Mouse (Mus musculus): Measurements from ENCODE around the gene Col5a1. TPM values are rescaled to one million over a fixed set of nuclear protein-coding genes. Genes with fewer than 3 reads are reported as not detected.

Col5a1 gene
- polyA plus RNA-seq (2017; shearing (Covaris generic)) = not detected

DNA sequence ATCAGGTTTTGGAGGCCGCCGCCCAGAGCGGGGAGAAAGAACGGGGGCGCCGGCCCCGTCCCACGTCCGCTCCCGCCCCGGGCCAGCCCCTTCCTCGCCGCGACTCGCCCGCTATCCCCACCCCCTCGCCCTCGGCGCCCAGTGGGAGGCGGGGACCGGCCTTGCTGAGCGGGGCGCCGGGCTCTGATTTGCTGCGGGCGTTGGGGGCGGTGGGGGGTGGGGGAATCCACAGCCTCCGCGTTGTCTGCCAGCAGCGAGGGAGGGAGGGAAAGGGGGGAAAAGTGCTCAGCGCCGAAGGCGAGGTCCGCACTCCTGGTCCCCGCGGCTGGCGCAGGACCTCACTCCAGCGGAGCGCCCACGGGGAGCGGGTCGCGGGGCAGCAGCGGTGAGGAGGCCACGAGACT lies at the start of gene Col5a1:
TSS of gene Col5a1 (plus strand) at position 278 of the 404 bp plus-strand sequence.
- ATAC-seq = no peak

DNA sequence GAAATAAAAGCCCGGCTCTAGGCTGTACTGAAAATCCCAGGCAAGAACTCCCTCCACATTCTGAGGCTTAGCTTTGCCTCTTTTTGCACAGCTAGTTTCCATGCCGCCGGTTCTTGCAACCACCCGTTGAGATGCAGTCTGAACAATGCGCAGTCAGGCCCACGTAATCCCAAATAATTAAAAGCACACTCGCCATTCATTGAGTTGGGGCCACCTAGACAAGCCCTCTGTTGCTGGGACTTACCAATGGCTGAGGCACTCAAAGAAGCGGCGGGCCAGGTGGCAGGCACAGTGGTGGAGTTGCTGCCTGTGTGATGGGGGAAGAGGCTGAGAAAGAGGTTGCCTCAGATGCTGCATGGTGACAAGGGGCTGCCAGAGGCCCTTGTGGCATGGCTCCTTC lies 48.1 kb upstream of the Col5a1 start:
- ATAC-seq = no peak

DNA sequence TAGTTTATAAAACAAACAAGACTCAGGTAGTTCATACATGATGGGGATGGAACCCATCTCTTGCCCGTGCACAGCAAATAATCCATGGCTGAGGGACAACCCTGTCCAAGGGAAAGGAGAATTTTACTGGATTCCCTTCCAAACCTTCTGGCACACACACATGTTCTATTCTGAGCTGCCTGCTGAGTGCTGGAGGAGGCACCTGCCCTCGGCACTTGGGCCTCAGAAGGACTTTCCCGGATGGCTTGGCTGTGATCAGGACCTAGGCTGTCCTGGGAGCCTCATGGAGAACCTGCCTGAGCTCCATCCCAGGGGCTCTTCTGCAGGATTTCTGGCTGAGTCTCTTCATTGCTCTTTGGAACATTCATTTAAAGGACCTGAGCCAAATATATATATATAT lies 45.3 kb upstream of the Col5a1 start:
- ATAC-seq = no peak

DNA sequence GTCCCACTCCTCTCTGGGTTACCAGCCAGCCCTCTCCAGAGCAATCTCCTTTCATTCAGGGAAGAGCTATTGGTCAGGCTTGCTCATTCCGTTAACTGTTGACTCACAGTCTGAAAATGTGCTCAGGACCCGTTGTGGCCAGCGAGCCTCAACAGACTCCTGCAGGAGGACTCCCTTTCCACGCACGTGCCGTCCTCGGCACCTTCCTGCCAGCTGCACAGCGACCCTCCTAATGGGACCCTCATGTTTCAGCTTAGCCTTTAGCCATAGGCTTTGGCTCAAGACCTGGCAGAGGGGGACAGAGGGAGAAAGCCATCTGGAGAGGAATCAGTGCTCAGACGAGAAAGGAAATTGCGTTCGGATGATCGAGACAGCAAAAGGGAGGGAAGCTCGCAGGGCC lies 43.3 kb upstream of the Col5a1 start:
- ATAC-seq = no peak

DNA sequence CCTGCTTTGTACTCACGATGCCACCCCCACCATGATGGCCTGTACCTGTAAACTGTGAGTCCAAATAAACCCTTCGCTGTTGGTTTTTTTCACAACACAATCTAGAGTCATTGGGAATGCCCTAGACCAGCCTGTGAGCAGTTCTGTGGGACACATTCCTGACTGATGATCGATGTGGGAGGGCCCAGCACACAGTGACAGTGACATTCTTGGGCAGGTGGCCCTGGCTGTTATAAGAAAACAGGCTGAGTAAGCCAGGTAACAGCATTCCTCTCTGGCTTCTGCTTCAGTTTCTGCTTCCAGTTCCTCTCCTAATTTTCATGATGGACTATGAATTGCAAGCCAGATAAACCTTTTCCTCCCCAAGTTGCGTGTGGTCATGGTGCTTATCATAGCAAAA lies 41.3 kb upstream of the Col5a1 start:
- ATAC-seq = no peak

DNA sequence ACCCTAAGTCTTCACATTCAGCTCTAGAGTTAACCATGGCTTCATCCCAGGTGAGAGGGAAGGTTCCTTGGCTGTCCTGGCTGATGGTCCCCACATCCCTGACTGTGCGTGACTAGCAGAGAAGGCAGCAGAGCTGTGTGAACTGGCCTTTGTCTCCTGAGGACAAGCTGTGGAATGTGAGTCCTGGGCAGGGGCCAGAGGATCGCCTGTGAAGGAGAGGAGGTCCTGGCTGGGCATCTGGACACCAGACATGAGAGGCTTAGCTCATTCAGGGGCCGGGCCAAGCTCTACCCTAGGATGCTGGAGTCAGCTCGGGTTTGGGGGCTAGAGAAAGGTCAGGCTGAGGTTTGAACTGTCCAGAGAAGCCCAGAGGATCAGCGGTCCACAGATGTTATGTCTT lies 39.2 kb upstream of the Col5a1 start:
- no peak for ATAC-seq

DNA sequence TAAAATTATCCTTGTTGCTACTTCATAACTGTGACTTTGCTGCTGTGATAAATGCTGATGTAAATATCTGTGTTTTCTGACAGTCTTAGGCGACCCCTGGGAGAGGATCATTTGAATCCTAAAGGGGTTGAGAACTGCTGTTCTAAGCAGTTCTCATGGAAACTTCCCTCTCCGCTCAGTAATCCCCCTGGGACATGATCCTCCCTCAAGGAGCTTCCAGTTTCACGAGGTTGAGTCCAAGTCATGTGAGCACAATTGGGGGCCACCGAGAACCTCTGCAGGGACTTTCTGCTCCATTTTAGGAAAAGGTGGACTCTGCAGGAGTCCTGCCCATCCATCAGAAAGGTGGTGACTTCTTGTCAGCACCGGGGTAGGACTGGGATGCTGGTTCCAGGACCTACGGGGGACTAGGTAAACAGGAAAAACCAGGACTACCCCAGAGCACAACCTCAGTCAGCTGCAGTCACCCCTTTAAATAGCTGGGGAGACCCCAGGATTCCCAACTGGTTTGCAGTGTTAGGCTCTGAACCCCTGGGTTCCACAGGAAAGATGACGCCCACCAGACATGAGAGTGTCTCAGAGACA lies 38.3 kb upstream of the Col5a1 start:
- no peak for ATAC-seq

DNA sequence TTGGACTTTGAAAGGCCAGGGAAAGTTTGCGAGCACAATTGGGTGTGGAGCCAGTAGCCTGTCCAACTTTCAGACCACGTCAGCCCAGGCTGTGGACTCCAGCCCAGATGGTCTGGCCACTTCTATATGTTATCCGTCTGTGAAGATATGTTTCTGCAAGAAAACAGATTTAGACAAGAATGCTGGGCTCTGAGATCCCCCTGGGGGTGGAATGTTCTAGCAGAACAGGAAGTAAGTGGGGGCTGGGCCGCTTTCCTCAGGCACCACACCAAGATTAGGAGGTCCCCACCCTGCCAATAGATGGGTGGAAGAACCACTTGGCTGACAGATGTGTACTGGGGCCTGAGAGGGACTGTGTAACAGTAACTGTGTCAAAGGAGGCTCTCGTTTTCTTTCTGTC lies 37.8 kb upstream of the Col5a1 start:
- ATAC-seq = no peak

DNA sequence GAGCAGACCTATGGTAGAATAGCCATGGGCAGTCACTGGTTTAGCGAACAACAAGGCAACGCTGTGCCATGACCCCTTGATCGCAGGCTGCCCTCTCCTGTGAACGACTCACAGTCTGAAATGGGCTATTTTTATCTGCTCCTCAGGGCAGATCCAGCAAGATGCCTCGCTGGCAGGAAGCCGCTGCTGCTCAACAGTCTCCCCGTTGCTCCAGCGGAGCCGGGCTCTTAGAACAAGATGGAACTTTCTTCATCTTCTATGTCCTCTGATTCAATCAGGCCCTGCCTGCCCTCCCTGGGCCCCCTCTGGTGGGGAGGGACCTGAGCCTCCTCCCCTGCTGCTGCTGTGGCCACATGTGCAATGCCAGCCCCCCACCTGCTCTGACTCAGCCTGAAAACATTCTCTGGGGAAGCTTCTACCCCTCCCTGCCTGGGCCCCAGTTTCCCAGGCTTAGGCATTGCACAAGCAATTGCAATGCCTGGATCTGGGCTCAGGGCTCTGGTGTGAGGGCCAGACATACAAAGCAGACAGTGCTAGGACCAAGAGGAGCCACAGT lies 27.8 kb upstream of the Col5a1 start:
- ATAC-seq = no peak

DNA sequence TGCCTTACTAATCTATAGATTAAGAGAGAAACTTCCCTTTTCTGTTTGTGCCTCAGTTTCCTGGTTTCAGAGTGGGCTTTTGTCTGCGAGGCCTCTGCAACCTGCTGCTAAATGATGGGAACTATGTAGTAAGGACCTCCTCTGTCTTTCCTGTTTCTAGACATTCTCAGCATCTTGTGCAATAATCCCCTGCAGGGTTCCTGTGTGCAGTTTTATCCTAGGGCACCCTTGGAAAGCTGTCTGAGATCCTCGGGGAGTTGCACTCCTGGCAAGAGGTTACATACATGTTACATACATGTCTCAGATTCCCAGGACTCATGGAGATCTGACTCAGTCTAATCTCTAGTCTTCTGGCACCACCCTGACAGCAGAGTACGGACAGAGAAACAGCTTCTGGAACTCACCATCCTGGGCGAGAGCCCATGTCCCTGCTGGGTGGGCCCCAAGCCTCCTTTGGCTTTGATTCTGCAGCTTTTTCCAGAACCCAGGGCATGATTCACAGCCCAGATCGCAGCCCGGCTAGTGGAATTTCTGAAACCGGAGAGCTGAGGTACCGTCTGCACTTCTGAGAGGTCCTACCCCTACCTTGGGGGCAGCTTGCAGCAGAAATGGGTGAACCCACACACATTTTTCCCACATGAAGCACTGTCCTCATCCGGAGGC lies 24.5 kb upstream of the Col5a1 start:
- ATAC-seq = no peak

DNA sequence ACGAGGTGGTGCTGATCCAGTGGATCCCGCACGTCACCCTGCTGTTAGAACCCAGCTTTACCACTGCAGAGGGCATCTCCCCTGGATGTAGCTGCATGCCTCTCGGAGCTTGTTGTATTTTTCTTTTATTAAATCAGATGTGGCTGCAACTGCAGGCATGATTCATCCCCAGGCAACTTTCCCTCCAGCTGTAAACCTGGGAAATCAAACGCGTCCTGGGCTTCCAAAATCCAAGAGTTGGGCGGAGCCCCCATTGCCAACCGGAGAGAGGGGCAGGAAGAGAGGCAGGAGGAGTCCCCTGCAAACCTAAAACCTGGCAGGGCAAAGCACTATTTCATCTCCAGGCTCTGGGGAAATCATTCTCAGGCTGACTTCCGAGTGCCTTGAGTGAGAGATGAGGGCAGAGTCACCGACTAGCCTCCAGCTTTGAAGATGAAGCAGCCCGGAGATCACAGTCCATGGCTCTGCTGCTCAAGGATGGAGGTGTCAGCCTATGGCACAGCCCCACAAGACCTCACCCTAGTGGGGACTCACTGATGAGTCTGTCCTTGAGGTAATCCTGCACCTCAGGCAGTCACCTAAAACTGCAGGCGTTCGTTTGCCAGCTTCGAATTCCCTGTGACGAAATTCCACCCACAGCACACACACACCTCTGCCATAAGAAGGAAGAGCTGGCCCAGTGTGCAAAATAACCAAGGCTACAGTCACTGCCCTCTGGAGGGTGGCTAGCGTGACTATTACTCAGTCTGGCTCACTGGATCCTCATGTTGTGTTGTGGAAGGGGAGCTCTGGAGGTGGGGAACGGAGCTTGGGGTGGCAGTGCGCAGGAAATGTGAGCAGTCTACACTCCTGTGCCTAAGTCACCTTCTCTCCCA lies 21.5 kb upstream of the Col5a1 start:
- ATAC-seq = no peak

DNA sequence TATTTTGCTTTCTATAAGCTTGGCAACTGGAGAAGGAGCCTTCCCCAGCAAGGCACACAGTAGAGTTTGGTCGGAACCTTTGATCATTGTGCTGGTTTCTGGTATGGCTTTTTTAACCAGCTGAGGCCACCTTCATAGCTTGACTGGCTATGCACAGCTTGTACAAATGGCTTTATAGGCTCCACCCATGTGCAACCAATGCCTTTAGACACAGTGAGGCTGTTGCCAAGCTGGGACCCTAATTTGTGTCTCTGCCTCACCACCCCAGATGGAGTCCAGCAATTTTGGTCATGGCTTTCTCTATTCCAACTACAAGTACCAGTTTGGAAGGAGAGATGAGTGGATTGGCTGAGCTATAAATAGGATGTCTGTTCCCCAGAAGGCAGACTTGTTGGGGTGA lies 15.6 kb upstream of the Col5a1 start:
- ATAC-seq = no peak

DNA sequence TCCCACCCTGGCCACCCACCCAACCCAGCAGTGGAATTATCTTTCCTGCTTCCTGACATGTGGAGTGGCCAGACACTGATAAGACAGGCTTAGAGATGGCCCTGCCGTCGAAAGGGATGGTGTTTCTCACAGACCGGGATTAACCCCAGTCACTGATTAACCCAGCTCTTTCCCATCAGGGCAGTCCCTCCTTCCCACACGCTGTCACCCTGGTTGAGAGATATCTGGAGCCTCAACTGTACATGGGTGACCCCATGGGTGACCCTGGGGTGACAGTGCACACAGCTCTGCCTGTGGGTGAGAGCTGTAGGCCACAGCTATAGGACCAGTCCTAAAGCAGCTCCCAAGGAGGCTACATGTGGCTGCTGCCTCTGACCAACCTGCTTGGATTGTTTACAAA lies 15.2 kb upstream of the Col5a1 start:
- no peak for ATAC-seq

DNA sequence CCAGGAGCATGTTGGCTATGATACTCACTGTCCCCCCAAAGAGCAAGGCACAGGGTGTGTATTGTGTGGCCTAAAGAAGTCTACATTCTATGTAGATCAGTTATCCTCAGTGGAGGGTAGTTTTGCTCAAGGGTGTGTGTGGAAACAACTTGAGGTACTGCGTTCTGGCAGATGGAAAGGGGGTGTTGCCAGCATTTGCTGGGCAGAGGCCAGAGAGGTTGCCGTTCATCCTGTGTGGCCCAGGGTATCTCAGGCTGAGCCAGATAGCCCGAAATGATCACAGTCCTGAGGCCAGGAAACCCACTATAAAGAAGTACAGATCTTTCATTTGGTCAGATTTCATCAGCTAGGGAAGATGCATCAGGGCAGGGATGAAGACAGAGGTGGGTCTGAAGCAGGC lies 13.9 kb upstream of the Col5a1 start:
- no peak for ATAC-seq

DNA sequence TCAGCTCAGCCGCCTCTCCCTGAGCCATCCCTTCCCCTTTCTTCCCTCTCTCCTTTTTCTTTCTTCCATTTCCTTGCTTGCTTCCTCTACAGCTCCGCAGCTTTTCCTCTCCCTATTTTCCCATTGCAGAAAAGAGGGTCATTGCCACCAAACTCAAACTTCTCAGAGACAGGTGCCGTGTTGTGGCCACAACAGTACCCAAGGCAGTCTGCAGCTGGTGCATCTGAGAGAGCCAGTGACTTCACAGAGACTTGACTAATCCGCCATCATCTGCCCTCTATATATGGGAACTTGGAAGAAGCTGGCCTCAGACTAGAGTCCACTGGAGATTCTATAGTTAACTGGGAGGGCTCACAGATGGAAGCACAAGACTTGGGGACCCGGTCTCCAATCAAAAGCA lies 13.2 kb upstream of the Col5a1 start:
- ATAC-seq = no peak

DNA sequence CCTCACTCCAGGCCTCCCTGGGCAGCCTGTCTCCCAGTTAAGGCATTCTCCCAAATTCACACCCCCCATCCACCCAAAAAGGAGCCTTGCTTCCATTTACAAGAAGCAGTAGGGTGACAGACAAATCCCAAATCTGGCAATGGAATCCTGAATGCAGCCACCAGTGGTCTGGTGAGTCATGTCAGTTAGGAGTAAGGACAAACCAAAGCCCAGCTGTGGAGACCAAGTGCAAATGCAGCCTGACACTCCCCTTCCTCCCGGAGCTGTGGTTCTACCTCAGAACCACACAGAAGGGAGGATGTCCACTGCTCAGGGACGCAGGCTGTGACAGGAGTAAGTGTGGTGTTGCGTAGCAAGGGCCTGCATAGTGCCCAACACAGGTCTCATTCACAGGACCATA lies 11.6 kb upstream of the Col5a1 start:
- no peak for ATAC-seq

DNA sequence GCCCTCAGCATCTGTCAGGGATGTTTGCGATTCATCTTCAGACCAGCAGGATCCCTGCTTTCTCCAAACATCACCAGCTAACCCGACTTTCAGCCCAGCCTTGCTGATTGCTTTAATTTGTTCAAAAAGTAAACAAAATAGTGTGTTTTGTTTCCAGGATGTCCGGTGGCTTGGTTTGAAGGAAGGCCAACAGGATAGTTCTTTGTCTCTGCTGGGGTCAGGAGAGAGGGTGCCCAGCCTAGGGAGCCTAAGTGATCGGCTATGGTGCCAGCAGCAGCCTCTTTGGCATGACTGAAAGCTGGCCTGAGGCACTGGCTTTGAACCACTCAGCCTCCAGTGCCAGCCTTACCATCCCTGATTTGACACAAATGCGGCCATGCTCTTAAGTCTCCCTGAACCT lies 11.0 kb upstream of the Col5a1 start:
- ATAC-seq = no peak

DNA sequence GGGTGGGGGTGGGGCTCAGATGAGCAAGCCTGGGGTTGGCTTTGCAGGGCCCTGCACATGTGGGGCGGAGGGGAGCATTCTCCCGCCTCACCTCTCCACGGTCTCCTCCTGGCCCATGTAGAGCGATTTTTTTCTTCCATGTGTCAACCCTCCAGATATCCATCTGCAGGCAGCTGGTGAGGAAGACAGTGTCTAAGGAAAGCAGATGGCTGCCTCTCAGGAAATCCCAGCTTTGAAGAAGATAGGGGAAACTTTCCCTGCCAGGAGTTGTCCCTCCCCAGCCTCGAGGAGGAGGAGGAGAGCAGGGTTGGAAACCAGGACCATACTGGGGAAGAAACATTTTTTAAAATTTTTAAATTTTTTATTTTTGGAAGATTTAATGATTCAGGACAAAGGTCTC lies 10.4 kb upstream of the Col5a1 start:
- no peak for ATAC-seq

DNA sequence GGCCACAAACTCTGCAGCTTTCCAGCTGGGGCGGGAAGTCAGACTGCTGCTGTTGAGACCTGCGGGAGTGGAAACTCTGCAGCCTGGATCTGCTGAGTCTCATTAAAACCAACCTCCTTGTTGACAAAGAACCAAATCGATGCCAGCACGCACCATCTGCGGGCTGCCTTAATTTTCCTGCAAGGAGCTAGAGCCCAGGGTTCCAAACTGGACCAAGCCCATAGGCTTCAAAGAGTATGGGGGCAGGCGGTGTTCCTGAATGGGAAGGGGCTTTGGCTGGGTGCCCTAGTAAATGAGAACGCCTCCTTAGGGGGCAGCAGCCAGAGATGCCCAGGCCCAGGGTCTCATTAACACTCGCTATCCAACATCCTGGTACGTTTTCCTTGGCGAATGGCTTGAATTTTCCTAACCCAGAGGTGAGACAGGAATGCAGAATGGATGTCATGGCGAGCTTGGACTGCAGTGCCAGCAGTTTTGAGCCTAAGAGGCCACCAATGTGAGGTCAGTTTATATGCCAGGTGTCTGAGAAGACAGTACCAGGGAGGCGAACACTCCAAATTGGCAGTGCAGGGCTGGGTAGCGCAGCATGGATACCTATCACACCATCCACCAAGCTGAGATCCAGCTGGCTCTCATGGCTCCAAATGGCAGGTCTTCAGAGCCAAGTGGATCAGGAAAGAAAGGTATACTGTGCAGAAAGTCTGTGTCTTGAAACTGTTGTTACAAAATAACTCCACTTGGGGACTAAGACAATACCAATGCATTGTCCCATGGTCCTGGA lies 9.3 kb upstream of the Col5a1 start:
- no peak for ATAC-seq

DNA sequence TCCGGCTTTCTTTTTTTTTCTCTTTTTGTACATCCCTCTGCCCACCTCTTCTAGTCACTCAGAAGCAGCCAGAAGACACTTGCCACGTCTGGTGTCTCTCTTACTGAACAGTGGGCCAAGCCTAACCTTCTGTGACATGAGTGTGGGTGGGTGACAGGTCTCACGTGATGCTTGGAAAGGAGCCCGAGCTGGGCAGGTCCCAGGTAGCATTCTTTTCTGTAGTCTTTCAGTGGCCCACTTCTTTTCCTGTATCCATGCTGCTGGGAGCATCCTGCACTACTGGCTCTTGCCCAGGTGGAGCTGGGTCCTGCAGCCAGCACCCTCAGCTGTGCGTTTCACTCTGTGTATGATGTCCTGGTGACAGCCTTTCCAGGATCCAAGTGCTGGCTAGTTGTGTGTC lies 8.2 kb upstream of the Col5a1 start:
- no peak for ATAC-seq

DNA sequence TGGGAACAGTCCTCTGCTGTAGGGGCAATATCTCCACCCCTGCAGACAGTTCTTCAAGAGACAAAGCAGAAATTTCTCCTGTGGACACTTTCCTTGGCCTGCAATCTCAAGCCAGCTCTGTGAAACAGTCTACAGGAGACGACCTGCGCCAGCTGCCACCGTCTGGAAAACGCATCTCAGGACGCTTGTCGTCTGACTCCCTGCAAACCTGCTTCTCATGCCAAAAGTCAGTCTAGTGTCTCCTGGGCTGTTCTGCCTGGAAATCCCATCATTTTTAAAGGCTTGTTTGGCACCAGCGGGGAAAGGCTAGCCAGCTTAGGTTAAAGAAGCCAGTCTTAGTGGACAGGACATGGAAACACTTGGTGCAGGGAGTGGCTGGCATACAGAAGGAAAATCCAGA lies 2.9 kb upstream of the Col5a1 start:
- no peak for ATAC-seq

DNA sequence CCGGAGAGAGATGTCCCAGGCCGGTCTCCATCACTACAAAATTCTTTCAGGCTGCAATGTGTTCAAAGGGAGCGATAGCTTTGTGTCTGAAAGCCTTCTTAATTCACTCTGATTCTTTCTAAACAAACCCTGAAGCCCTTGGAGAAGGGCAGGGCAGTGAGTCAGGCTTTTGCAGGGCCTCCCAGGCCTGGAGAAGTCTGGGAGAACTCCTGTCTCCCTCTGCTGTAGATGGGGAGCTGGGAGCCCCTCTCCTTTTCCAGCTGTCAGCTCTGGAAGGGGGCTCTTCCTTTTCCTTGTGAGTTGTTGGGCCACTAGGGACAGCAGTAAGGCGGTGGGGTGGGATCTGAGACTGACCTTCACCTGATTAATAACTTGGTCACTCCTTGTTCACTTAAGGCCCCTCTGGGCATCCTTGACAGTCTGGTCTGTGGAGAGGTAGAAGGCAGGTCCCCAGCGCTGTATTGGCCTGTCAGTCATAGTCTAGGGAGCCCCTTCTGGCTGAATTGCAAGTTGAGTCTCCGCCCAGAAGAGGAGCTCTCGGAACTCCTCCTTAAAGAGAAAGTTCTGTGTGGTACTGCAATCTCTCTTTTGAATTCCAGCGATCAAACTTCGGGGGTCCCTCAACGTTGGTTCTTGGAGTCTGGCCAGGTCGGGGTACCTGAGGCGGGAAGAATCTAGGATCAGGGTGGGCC lies 623 bp upstream of the Col5a1 start:
- no peak for ATAC-seq
